27 mouse cellular contexts compared by ENCODE assay signal in the genomic region with DNA sequence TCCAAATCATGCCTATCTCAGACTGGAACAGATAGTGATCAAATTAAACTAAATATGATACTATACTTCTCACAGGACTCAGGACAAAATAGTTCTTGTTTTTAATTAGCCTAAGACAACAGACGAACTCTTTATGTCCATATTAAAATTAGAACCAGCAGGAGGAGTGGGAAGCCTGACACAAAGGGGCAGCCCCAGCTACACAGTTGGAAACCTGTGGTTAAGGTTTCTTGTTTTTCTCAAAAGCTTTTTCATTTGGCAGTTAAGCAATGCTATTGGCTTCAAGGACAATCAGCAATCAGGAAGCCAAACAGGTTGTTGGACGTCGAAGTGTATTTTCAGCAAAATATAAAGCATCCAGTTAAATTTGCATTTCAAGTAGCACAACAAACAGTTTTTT.
"Had no signal": no experiment of that assay in that cellular context is flagged by ENCODE, and none has a peak within 500 bp of the region (broad histone marks: within the 10 kb centered on the region; RNA-seq: fewer than 3 reads in every experiment).

No protein-coding gene starts in this region.

- H3K36me3 ChIP-seq: embryonic facial prominence, embryonic 10.5 days; embryonic facial prominence, embryonic 12.5 days; embryonic facial prominence, embryonic 13.5 days; embryonic facial prominence, embryonic 15.5 days; forebrain, embryonic 10.5 days; forebrain, embryonic 12.5 days; forebrain, embryonic 15.5 days; heart, embryonic 10.5 days had no signal

- H3K9ac ChIP-seq: embryonic facial prominence, embryonic 12.5 days; embryonic facial prominence, embryonic 13.5 days; embryonic facial prominence, embryonic 15.5 days; forebrain, embryonic 12.5 days; forebrain, embryonic 13.5 days; forebrain, embryonic 15.5 days; forebrain, postnatal 0 days had no signal

- H3K4me1 ChIP-seq: embryonic facial prominence, embryonic 10.5 days; embryonic facial prominence, embryonic 12.5 days; embryonic facial prominence, embryonic 13.5 days; embryonic facial prominence, embryonic 15.5 days; forebrain, embryonic 10.5 days; forebrain, embryonic 12.5 days; forebrain, embryonic 13.5 days; forebrain, embryonic 15.5 days; heart, embryonic 10.5 days had no signal

- H3K4me2 ChIP-seq: embryonic facial prominence, embryonic 12.5 days; embryonic facial prominence, embryonic 13.5 days; embryonic facial prominence, embryonic 15.5 days; forebrain, embryonic 12.5 days; forebrain, embryonic 13.5 days; forebrain, embryonic 15.5 days; heart, embryonic 11.5 days had no signal

- H3K9me3 ChIP-seq: embryonic facial prominence, embryonic 10.5 days; embryonic facial prominence, embryonic 12.5 days; embryonic facial prominence, embryonic 13.5 days; embryonic facial prominence, embryonic 15.5 days; forebrain, embryonic 10.5 days; forebrain, embryonic 12.5 days; forebrain, embryonic 13.5 days; forebrain, embryonic 15.5 days; heart, embryonic 10.5 days had no signal

- H3K4me3 ChIP-seq: embryonic facial prominence, embryonic 10.5 days; embryonic facial prominence, embryonic 12.5 days; embryonic facial prominence, embryonic 13.5 days; embryonic facial prominence, embryonic 15.5 days; erythroblast, embryonic 14.5 days; forebrain, embryonic 10.5 days; forebrain, embryonic 12.5 days; forebrain, embryonic 13.5 days; forebrain, embryonic 15.5 days; gastrocnemius, adult 2 months; heart, adult 2 months; heart, embryonic 10.5 days had no signal

- ATAC-seq: forebrain, embryonic 13.5 days; forebrain, embryonic 14.5 days; forebrain, embryonic 15.5 days; forebrain, embryonic 16.5 days; forebrain, postnatal 0 days had no signal

- H3K27me3 ChIP-seq: embryonic facial prominence, embryonic 12.5 days; embryonic facial prominence, embryonic 13.5 days; embryonic facial prominence, embryonic 15.5 days; forebrain, embryonic 12.5 days; forebrain, embryonic 13.5 days; forebrain, embryonic 15.5 days had no signal

- DNase-seq: cerebellum, postnatal 10 days; cerebellum, postnatal 14 days; cerebellum, postnatal 25 days; cerebellum, postnatal 36 days; embryo, embryonic 11 days; forebrain, postnatal 0 days; gastrocnemius, adult 2 months; gastrocnemius, postnatal 10 days; gastrocnemius, postnatal 14 days; gastrocnemius, postnatal 25 days; gastrocnemius, postnatal 36 days; heart, adult 11 months; heart, adult 18-20 months; heart, adult 2 months had no signal

- H3K27ac ChIP-seq: embryonic facial prominence, embryonic 10.5 days; embryonic facial prominence, embryonic 12.5 days; embryonic facial prominence, embryonic 13.5 days; embryonic facial prominence, embryonic 15.5 days; forebrain, embryonic 10.5 days; forebrain, embryonic 12.5 days; forebrain, embryonic 13.5 days; forebrain, embryonic 15.5 days; gastrocnemius, adult 2 months; heart, adult 2 months; heart, embryonic 10.5 days had no signal
